Mouse (Mus musculus): ENCODE results near the gene Pfkfb3.

Gene Pfkfb3

DNA sequence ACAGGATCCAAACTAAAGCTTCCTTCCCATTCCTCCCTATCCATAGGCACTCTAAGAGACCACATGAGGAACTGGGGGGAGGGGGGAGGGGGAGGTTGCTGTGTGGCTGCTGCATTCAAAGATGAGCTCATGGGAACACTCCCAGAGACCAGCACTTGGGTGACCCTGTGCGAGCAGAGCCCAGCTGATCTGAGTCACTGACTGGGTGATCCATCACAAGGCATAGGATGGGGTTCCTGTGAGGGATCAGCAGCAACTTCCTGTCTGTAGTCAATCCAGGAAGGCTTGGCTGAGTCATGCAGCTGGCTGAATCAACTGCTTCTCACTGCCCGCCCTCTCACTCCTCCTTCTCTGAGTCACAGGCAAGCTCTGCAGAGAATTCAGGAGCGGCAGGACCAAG is 124.3 kb downstream of the Pfkfb3 start:
- DNase-seq (ENCODE audit: low spot score in 2 of 2): peak; percentile 78 to 84

DNA sequence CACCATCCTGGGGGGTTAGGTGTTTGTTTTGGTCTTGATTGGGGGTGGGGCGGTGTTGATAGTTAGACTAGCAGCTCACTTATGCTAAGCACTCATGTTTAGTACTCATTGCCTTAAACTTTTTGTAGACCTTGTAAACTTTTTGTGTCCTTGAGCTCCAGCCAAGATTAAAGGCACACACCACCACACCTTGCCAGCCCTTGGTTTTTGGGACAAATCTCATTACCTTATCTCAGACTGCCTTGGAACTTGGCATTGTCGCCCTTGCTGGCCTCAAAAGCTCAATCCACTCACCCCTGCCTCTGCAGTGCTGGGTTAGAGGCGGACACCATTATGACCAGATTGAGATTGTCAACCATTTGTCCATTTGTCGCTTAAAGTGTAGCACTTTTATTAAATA is 125.3 kb downstream of the Pfkfb3 start:
- no peak for DNase-seq (ENCODE audit: low spot score in 2 of 2)

DNA sequence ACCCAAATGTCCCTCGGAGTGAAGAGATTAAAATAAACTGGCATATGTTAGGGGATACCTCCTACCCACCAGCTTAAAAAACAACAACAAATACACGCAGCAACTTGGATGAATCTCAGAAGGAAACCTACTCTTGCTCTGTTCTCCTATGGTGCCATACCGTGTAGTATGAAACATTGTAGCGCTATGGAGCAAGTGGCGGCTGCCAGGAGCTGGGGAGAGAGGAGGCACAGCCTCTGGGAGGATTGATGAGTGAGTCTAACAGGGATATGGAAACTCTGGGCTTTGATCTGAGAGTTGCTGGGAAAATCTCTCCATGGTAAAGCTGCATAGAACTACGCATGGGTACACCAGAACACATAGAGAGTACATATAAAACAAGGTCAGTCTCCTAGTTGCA is 126.3 kb downstream of the Pfkfb3 start:
- DNase-seq (ENCODE audit: low spot score in 2 of 2): no peak

DNA sequence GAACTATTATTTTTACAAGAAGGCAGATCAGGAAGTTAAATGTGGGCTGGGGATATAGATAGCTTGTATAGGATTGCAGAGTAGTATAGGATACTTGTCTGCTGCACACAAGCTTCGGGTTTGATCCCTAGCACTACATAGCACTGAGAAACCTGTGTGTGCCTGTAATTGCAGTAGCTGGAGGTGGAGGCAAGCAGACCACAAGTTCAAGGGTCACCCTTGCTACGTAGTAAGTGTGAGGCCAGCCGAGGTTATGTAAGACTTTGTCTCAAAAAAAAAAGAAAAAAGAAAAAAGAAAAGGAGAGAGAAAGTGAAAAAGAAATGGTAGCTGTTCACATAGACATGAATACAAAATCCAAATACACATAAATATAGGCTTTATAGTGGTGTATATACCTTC is 127.5 kb downstream of the Pfkfb3 start:
- no peak for DNase-seq (ENCODE audit: low spot score in 2 of 2)

DNA sequence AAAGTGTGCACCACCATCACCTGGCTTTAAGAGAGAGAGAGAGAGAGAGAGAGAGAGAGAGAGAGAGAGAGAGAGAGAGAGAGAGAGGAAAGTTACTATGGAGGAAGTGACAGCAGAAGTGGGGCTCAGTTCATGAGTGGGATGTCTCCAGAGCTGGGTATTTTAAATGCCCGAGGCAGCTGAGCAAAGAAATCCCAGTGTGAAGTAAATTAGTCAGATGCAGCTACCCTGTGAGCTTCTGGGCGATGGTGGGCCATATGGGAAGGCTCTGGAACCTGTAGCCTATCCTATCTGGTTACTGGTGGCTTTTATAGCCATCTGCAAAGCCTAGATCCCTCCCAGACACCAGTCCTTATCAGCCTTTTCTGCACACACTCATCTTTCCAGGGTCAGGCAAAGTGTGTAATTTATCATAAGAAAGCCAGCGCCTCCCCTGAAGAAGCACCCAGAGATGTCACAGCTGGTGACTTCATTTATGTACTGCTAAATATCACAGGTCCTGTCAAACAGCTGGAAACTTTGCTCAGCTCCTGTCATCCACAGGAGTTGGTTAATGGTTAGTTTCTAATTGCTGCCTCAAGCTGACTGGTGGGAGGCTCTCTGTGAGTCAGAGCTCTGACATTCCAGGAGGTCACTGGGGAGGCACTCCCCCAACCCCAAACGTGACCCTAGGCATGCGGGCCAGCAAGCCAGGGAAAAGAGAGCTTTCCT is 128.3 kb downstream of the Pfkfb3 start:
- peak in 1 of 2 experiments; percentile 23 for DNase-seq (ENCODE audit: low spot score in 2 of 2)

DNA sequence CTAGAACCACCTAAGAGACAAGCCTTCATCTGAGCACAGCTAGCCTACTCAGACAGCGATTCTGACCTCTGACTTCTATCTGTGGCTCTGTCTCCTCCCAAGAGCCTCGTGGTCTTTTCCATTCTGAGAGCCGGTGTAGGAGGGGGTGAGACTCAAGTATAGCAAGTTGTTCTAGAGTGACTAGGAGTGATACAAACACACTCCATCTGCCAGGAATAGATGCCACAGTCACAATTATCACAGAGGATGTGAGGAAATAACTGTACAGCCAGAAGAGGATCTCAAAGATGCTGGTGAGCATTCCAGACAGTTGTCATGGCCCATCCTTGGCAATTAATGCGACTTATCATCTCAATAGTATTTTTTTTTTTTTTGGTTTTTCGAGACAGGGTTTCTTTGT is 129.6 kb downstream of the Pfkfb3 start:
- DNase-seq (ENCODE audit: low spot score in 2 of 2): peak in 1 of 2 experiments; percentile 40

DNA sequence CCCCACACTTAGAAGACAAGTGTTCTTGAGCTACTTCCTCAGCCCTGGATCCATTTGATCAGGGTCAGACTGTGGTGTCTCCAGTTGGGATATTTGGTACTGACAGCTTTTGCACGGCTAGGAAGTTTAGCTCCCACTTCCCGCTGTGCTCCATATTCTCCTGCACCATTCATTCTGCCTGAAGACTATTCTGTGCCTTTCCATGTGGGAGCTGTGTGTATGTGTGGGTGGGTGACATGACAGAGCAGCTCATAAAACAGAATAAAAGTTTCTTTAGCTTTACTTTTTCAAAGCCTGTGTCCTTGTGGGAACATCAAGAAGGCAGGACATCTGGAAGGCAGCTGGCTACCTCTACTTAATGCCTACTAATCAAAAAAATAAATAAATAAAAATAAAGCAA is 130.5 kb downstream of the Pfkfb3 start:
- peak; percentile 35 to 51 for DNase-seq (ENCODE audit: low spot score in 2 of 2)

DNA sequence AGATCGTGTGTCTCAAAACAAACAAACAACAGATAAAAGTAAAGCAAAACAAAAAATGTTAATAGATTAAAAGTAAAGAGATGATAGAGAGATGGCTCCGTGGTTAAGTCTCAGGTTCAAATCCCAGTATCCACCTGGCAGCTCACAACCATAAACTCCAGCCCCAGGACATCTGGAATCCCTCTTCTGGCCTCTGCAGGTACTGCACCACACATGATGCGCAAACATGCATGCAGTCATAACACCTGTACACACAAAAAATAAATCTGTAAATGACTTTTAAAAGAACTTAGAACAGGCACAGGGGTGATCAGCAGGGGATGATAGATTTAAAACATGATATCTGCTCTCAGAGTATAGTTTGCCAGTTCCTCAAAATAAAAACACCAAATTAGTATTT is 131.5 kb downstream of the Pfkfb3 start:
- DNase-seq (ENCODE audit: low spot score in 2 of 2): no peak
